Mouse (Mus musculus) neural tube, embryonic 15.5 days (tissue): ENCODE data around the gene Ttc39b. TPM values are rescaled to one million over a fixed set of nuclear protein-coding genes. Genes with fewer than 3 reads are reported as not detected.

ENCODE experiments used
- ATAC-seq: fragments of 200-750 bp; cut with Nextera tagmentation; 2 replicates; pipeline ENCODE4 v1.8.0; 2017; ENCODE audit warnings: mild to moderate bottlenecking, moderate TSS enrichment, moderate library complexity; ENCODE audit not compliant: low FRiP score
- H3K27ac ChIP-seq: fragments of 300-500 bp; sonication (generic); replicated peaks from 2 replicates; pipeline ENCODE4 v1.5.1; 2015; ENCODE audit warnings: mild to moderate bottlenecking, inconsistent platforms
- H3K27me3 ChIP-seq: fragments of 300-500 bp; sonication (generic); replicated peaks from 2 replicates; pipeline ENCODE4 v1.6.1; 2015; ENCODE audit warnings: inconsistent platforms
- H3K36me3 ChIP-seq: fragments of 300-500 bp; sonication (generic); 2 replicates; pipeline ENCODE4 v1.6.1; 2015; ENCODE audit warnings: inconsistent platforms
- H3K4me1 ChIP-seq: fragments of 300-500 bp; sonication (generic); 2 replicates; pipeline ENCODE4 v1.6.1; 2015; ENCODE audit warnings: inconsistent platforms
- H3K4me2 ChIP-seq: fragments of 300-500 bp; sonication (generic); 2 replicates; pipeline ENCODE4 v1.6.1; 2015; ENCODE audit warnings: inconsistent platforms, mild to moderate bottlenecking, moderate library complexity
- H3K4me3 ChIP-seq: fragments of 300-500 bp; sonication (generic); replicated peaks from 2 replicates; pipeline ENCODE4 v1.5.1; 2015; ENCODE audit warnings: mild to moderate bottlenecking, inconsistent platforms
- H3K9ac ChIP-seq: fragments of 300-500 bp; sonication (generic); replicated peaks from 2 replicates; pipeline ENCODE4 v1.6.1; 2015; ENCODE audit warnings: mild to moderate bottlenecking, inconsistent platforms
- H3K9me3 ChIP-seq: fragments of 300-500 bp; sonication (generic); replicated peaks from 2 replicates; pipeline ENCODE4 v1.6.1; 2016; ENCODE audit warnings: inconsistent platforms
- WGBS: fragments of 180-500 bp; shearing (Covaris S2); methylation state at CpG from one replicate; pipeline ENCODE4 v1.1.7; 2015; ENCODE audit warnings: mixed read lengths; 5-methylcytosine and 5-hydroxymethylcytosine counted together
- polyA plus RNA-seq: library from polyadenylated mRNA; unstranded; fragments of >200 nt; fragmentation: Nextera tagmentation; extraction: Ambion mirVana; gene quantifications from 2 replicates; pipeline ENCODE4 v1.2.1, GENCODE M21; 2015

Ttc39b gene
- 7.4 and 7.7 TPM in 2 replicates for polyA plus RNA-seq

DNA sequence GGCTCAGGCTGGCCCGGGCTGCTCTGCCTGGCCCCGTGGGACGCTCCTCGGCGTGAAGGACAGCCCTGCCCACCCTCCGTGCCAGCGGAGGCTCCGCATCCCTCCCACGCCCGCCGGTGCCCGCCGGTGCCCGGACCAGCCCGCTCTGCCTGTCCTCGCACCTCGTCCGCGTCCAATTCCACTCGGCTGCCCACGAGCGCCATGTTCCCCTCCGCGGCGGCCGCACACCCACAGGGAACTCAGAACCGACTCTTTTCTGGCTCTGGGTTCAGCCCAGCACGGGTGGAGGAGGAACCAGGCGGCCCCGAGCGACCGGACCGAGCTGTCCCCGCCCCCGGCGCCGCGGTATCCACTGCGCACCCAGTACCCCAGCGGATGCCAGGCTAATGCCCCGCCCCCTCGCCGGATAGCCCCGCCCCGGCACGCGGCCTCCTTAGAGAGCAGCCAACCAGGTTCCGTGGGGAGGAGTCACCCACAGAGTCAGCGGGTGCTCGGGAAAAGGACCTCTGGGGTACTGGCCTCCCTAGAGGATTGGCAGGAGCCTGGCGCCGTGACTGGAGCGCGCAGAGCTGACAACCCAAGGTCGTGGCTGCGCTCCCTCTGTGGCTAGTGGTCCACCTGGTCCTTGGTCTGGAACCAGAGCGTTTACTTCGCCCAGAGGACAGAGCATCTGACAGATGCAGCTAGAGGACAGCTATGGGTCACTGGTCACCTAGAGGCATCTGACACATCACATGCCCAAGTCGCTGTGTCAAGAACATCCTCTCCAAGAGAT, at the start of gene Ttc39b:
Ttc39b (minus strand) TSS at position 346 of the 775 bp plus-strand sequence.
- WGBS, result under 1% methylated on average over 54 of the region's 59 CpGs
- ATAC-seq, result peak; percentile 98
- H3K4me2 ChIP-seq, result peak within 1 kb of the TSS; percentile 98
- H3K4me3 ChIP-seq, result peak within 1 kb of the TSS; percentile 79
- H3K4me1 ChIP-seq, result peaks cover 14% of the 10 kb centered on the region
- peak within 1 kb of the TSS; percentile 45 for H3K27ac ChIP-seq
- H3K9ac ChIP-seq, result peak within 1 kb of the TSS; percentile 60
- peaks cover 10% of the 10 kb centered on the region for H3K27me3 ChIP-seq
- no peaks in the 10 kb centered on the region for H3K36me3 ChIP-seq
- H3K9me3 ChIP-seq, result no peaks in the 10 kb centered on the region

DNA sequence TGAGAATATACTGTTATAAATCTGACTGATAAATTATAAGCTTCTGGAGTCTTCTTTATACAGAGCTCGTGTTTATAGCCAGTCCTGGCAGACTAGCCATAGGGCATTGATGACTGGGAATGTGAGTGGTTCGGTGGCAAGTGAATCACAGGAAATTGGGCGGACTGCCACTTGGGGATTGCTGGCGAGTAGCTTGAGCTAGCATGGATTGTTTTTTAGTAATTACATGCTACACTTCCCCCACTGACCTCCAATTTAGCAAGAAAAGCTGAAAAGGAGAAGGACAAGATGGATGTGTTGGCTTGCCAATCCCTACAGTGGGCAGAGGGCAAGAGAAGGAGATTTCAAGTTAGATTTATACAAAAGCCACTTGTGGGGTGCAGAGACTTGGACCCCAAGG, 49.3 kb upstream of the Ttc39b start:
- no peaks in the 10 kb centered on the region for H3K9me3 ChIP-seq
- H3K27me3 ChIP-seq, result no peaks in the 10 kb centered on the region
- H3K4me3 ChIP-seq, result no peak overlapping the region
- H3K27ac ChIP-seq, result no peak overlapping the region
- H3K9ac ChIP-seq, result no peak overlapping the region
- no peak for ATAC-seq
- H3K36me3 ChIP-seq, result no peaks in the 10 kb centered on the region
- H3K4me1 ChIP-seq, result no peaks in the 10 kb centered on the region
- no peak overlapping the region for H3K4me2 ChIP-seq
- 55% methylated on average over 4 of the region's 4 CpGs for WGBS

DNA sequence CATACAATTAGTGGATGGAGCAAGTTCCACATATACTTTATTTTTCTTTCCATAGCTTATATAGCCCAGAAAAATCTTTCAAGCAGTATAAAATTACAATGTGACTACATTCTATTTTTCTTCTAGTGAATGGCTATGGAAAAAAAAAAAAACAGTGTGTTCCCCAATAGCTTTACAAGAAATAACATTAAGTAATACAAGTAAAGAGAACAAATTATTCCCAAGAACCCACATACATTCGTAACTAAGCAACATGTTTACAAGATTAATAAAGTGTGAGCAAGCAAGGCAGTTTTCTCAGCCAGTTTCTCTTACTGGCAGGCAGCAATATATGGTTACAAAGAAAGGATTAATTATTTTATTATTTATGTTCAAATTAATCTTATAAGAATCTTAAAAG, 33.7 kb upstream of the Ttc39b start:
- H3K4me2 ChIP-seq, result no peak overlapping the region
- no peaks in the 10 kb centered on the region for H3K27me3 ChIP-seq
- H3K4me1 ChIP-seq, result no peaks in the 10 kb centered on the region
- ATAC-seq, result no peak
- no peak overlapping the region for H3K4me3 ChIP-seq
- H3K9me3 ChIP-seq, result peaks cover 8% of the 10 kb centered on the region; the same call in 1 of the 2 replicates
- 76% methylated on average over 1 of the region's 1 CpGs for WGBS
- H3K9ac ChIP-seq, result no peak overlapping the region
- H3K36me3 ChIP-seq, result no peaks in the 10 kb centered on the region
- no peak overlapping the region for H3K27ac ChIP-seq

DNA sequence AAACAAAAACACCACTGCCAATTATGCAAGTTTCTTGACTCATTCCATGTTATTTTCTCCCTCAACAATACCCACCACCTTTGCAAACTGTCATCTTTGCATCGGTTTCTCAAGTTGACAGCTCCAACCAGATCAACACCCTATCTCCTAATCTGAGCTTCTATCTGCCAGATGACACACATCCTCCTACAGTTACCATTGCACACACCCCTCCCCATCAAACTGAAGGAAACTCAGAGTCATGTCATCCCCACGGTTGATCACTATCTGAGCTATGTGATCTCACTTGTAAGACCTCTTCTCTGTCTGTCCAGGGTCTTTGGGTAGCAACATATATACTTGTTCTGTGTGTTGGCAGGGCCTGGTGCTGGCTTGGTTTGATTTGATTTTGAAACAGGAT, 30.7 kb upstream of the Ttc39b start:
- H3K27ac ChIP-seq, result no peak overlapping the region
- H3K9ac ChIP-seq, result no peak overlapping the region
- no peaks in the 10 kb centered on the region for H3K27me3 ChIP-seq
- H3K4me3 ChIP-seq, result no peak overlapping the region
- H3K4me1 ChIP-seq, result no peaks in the 10 kb centered on the region
- ATAC-seq, result no peak
- peaks cover 3% of the 10 kb centered on the region; the same call in 1 of the 2 replicates for H3K9me3 ChIP-seq
- 92% methylated on average over 2 of the region's 2 CpGs for WGBS
- no peak overlapping the region for H3K4me2 ChIP-seq
- H3K36me3 ChIP-seq, result no peaks in the 10 kb centered on the region

DNA sequence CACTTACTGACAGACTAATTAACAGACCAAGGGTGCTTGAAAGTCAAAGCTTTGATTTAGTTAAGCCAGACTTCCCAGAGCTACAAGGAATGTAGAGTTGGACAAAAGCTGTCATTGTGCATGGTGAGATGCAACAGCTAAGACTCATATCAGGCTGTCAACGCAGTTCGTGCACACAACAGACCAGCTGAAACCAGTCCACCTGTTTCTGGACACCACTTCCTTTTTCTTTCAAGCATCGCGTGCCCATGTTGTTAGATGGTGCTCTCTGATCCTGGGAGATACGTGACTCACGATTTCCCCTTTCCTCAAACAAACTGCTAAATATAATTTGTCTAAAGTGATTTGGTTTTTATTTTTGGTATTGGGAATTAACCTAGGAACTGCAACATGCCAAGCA, 29.9 kb upstream of the Ttc39b start:
- Histone ChIP-seq H3K4me3 (no peak overlapping the region), H3K27ac (no peak overlapping the region), H3K4me2 (no peak overlapping the region), H3K36me3 (no peaks in the 10 kb centered on the region), H3K27me3 (no peaks in the 10 kb centered on the region), H3K9me3 (no peaks in the 10 kb centered on the region), H3K9ac (no peak overlapping the region), H3K4me1 (no peaks in the 10 kb centered on the region)
- 84% methylated on average over 6 of the region's 6 CpGs for WGBS
- no peak for ATAC-seq

DNA sequence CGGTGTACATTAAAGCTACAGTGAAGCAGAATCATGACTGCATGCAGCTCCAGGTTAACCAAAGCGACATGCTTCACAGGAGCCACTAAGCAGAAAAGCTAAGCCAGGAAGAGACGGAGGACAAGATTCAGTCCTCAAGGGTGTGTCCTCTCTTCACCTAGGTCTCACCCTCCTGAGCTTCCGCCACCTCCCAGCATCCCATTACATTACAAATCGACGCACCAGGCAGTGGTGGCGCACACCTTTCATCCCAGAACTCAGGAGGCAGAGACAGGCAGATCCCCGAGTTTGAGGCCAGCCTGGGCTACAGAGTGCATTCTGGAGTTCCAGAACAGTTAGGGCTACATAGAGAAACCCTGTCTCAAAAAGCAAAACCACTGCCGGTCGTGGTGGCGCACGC, 29.2 kb upstream of the Ttc39b start:
- WGBS, result 94% methylated on average over 12 of the region's 12 CpGs
- ATAC-seq, result no peak
- no peaks in the 10 kb centered on the region for H3K4me1 ChIP-seq
- H3K27ac ChIP-seq, result no peak overlapping the region
- H3K27me3 ChIP-seq, result no peaks in the 10 kb centered on the region
- no peak overlapping the region for H3K9ac ChIP-seq
- no peak overlapping the region for H3K4me2 ChIP-seq
- no peak overlapping the region for H3K4me3 ChIP-seq
- H3K36me3 ChIP-seq, result no peaks in the 10 kb centered on the region
- H3K9me3 ChIP-seq, result no peaks in the 10 kb centered on the region

DNA sequence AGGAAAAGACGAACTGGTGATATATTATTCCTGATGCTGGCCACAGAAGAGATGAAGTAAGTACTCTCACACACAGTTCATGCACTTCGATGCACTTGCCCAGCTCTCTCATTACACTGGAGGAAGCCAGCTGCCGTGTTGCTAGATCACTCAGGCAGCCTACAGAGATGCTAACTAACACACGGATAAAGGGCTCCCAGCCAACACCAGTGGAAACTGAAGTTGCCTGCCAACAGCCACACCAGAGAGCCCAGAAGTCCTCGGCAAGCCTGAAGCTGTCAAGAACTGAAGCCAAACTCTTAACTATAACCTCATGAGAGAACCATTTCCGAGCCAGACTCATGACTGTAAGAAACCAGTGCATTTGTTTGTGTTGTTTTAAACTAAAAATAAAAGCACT, 26.7 kb upstream of the Ttc39b start:
- Histone ChIP-seq H3K27ac (no peak overlapping the region), H3K4me3 (no peak overlapping the region), H3K4me2 (no peak overlapping the region), H3K4me1 (no peaks in the 10 kb centered on the region), H3K9me3 (no peaks in the 10 kb centered on the region), H3K27me3 (no peaks in the 10 kb centered on the region), H3K9ac (no peak overlapping the region), H3K36me3 (no peaks in the 10 kb centered on the region)
- peak; percentile 70 for ATAC-seq
- 51% methylated on average over 6 of the region's 6 CpGs for WGBS

DNA sequence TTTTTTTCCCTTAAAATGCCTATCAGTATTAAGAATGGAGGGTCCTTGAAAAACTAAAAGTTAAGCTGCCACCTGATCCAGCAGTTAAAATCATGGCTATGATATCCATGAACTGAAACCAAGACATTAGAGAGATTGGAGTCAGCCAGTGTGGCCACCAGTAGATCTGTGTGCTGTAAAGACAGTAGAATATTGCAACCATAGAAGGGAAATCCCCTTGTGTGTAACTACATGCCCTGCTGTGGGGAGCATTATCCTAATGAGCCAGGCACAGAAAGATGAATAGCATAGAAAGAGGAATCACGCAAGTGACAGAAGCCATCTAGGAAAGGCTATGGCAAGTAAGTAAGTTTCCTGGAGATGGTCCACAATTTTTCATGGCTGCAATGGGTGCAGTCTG, 24.9 kb upstream of the Ttc39b start:
- ATAC-seq, result no peak
- Histone ChIP-seq H3K4me1 (no peaks in the 10 kb centered on the region), H3K36me3 (no peaks in the 10 kb centered on the region), H3K4me3 (no peak overlapping the region), H3K9ac (no peak overlapping the region), H3K27ac (no peak overlapping the region), H3K27me3 (no peaks in the 10 kb centered on the region), H3K9me3 (no peaks in the 10 kb centered on the region), H3K4me2 (no peak overlapping the region)
- WGBS, result 85% methylated on average over 1 of the region's 1 CpGs

DNA sequence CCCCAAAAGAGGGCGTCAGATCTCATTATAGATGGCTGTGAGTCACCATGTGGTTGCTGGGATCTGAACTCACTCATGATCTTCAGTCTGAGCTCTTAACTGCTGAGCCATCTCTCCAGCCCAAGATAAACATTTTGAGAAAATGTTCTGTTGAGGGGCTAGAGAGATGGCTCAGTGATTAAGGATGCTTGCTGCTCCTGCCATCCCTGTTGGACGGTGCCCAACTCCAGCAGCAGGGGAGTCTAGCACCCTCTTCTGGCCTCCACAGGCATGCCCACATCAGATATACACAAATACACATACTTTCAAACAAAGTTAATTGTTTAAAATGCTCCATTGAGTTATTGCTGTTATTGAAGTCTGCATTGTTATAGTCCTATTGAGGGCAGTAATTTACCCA, 19.8 kb upstream of the Ttc39b start:
- H3K9me3 ChIP-seq, result no peaks in the 10 kb centered on the region
- H3K9ac ChIP-seq, result no peak overlapping the region
- H3K36me3 ChIP-seq, result no peaks in the 10 kb centered on the region
- H3K27me3 ChIP-seq, result no peaks in the 10 kb centered on the region
- no peaks in the 10 kb centered on the region for H3K4me1 ChIP-seq
- no peak overlapping the region for H3K27ac ChIP-seq
- no peak overlapping the region for H3K4me2 ChIP-seq
- H3K4me3 ChIP-seq, result no peak overlapping the region
- WGBS, result 68% methylated on average over 2 of the region's 2 CpGs
- ATAC-seq, result no peak

DNA sequence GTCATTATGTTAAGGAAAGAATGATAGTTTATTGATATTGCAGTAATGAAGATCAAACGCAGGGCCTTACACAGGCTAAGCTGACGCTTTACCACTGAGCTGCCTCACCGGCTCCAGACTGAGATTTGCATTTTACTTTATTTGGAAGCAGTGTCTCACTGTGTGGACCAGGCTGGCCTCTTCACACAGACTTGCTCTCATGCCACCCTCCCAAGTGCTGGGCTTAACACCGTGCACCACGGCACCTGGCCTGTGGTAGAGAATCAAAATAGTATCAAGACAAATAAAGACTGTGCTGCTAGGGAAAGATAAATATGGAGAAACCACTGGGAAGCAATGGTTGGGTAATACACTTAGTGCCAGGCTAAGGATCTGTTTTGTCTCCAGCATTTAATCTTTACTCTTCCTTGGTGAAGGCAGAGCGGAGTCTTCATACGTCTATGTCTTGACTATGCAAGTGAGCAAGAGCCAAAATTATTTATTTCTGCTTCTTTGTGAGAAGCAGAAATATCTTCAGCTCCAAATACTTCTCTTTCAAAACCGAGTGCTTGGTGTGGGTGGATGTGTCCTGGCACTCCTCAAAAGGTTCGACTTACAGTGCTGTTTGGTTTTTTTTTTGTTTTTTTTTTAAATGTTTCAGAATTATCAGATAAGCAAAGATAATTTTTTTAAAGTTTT, 19.2 kb upstream of the Ttc39b start:
- Histone ChIP-seq H3K27ac (no peak overlapping the region), H3K27me3 (no peaks in the 10 kb centered on the region), H3K4me2 (no peak overlapping the region), H3K9ac (no peak overlapping the region), H3K36me3 (no peaks in the 10 kb centered on the region), H3K4me1 (no peaks in the 10 kb centered on the region), H3K4me3 (no peak overlapping the region), H3K9me3 (no peaks in the 10 kb centered on the region)
- 81% methylated on average over 9 of the region's 9 CpGs for WGBS
- ATAC-seq, result no peak

DNA sequence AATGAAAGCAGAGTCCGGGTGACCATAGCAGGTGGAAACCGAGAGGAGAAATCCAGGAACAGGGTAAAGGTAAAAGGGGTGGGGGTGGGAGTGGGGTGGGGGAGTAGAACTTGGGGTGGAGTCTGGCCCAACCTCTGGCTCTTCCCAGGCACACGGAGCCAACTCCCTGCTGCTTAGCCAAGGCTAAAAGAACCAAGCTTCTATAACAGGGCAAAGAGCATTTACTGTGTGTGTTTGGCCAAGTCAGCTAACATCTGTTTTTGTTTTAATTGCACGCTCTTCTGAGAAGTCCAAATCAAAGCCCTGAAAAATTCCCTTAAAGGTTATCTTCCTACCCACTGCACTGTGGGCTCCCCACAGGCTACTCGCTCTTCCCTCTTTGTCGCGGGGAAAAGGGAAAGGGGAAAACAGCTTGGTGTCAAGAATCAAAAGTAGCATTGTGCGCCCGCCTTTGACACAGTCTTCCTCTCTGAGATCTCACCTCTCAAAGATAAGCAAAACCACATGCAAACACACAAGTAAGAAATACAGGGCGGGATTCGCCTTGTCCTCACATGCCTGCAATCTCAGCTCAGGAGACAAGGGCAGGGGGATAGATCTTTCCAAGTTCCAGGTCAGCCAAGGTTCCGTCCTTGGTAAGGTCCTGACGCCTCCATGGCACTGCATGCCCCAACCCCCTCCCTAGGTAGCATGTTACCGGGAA, 18.4 kb upstream of the Ttc39b start:
- H3K9ac ChIP-seq, result no peak overlapping the region
- H3K9me3 ChIP-seq, result no peaks in the 10 kb centered on the region
- H3K4me1 ChIP-seq, result no peaks in the 10 kb centered on the region
- no peak overlapping the region for H3K4me3 ChIP-seq
- no peaks in the 10 kb centered on the region for H3K36me3 ChIP-seq
- H3K27ac ChIP-seq, result no peak overlapping the region
- no peaks in the 10 kb centered on the region for H3K27me3 ChIP-seq
- H3K4me2 ChIP-seq, result no peak overlapping the region
- 63% methylated on average over 14 of the region's 14 CpGs for WGBS
- ATAC-seq, result no peak

DNA sequence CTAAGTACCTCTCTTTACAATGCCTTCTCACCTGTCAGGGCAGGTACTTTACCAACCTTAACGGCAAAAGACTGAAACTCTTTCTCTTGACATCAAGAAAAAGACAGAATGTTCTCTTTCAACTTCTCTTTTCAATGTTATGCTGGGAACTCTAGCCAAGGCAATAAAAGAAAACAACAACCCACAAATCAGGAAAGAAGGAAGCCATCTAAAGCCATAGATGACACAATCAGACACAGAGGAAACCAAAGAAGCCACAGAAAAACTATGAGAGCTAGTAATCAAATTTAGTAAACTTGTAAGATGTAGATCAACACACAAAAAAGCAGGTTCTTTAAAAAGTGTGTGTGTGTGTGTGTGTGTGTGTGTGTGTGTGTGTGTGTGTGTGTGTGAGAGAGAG, 15.3 kb upstream of the Ttc39b start:
- no peak for ATAC-seq
- no peaks in the 10 kb centered on the region for H3K36me3 ChIP-seq
- WGBS, result 83% methylated on average over 1 of the region's 1 CpGs
- H3K4me3 ChIP-seq, result no peak overlapping the region
- H3K9ac ChIP-seq, result no peak overlapping the region
- H3K9me3 ChIP-seq, result no peaks in the 10 kb centered on the region
- H3K4me1 ChIP-seq, result no peaks in the 10 kb centered on the region
- no peaks in the 10 kb centered on the region for H3K27me3 ChIP-seq
- H3K4me2 ChIP-seq, result no peak overlapping the region
- no peak overlapping the region for H3K27ac ChIP-seq
